Mouse (Mus musculus) midbrain, postnatal 0 days (tissue): Measurements from ENCODE around the gene Rbbp8nl. TPM values are rescaled to one million over a fixed set of nuclear protein-coding genes. Genes with fewer than 3 reads are reported as not detected.
"Not testable (repeated sequence)": the region's sequence is repeated elsewhere in the genome, so short reads cannot be mapped to it uniquely, and the experiment has no call there.

Source experiments
- ATAC-seq: fragments of 200-750 bp; cut with Nextera tagmentation; 2 replicates; pipeline ENCODE4 v1.8.0; 2017; ENCODE audit warnings: moderate number of reproducible peaks, mild to moderate bottlenecking, moderate TSS enrichment, moderate library complexity; ENCODE audit not compliant: low FRiP score
- DNase-seq: peaks from one replicate; pipeline ENCODE4 v3.0.0-alpha.2; 2015; ENCODE audit warnings: low spot score
- H3K27ac ChIP-seq: fragments of 300-500 bp; sonication (generic); 2 replicates; pipeline ENCODE4 v1.5.1; 2014; ENCODE audit warnings: low read depth, mild to moderate bottlenecking, low read length, mixed read lengths
- H3K27me3 ChIP-seq: fragments of 300-500 bp; sonication (generic); 2 replicates; pipeline ENCODE4 v1.6.1; 2014; ENCODE audit warnings: low read length, control low read depth, mixed read lengths; ENCODE audit not compliant: insufficient read depth
- H3K36me3 ChIP-seq: fragments of 300-500 bp; sonication (generic); 2 replicates; pipeline ENCODE4 v1.6.1; 2014; ENCODE audit warnings: low read length, control low read depth, mixed read lengths; ENCODE audit not compliant: insufficient read depth
- H3K4me1 ChIP-seq: fragments of 300-500 bp; sonication (generic); 2 replicates; pipeline ENCODE4 v1.6.1; 2014; ENCODE audit warnings: mild to moderate bottlenecking, control low read depth, antibody characterized with exemption, low read length, mixed read lengths; ENCODE audit not compliant: insufficient read depth
- H3K4me2 ChIP-seq: fragments of 300-500 bp; sonication (generic); 2 replicates; pipeline ENCODE4 v1.6.1; 2014; ENCODE audit warnings: low read depth, mild to moderate bottlenecking, low read length, mixed read lengths; ENCODE audit not compliant: poor library complexity, severe bottlenecking
- H3K4me3 ChIP-seq: fragments of 300-500 bp; sonication (generic); 2 replicates; pipeline ENCODE4 v1.5.1; 2014; ENCODE audit warnings: low read depth, mild to moderate bottlenecking, low read length, moderate library complexity
- H3K9ac ChIP-seq: fragments of 300-500 bp; sonication (generic); replicated peaks from 2 replicates; pipeline ENCODE4 v1.6.1; 2014; ENCODE audit warnings: mild to moderate bottlenecking, low read length, moderate library complexity, mixed read lengths; ENCODE audit not compliant: poor library complexity, severe bottlenecking
- H3K9me3 ChIP-seq: fragments of 300-500 bp; sonication (generic); 2 replicates; pipeline ENCODE4 v1.6.1; 2016; ENCODE audit warnings: low read length, control low read depth
- CTCF ChIP-seq: IDR thresholded peaks from 2 replicates; pipeline ENCODE4 v1.5.1; 2016; ENCODE audit warnings: antibody characterized with exemption, mild to moderate bottlenecking
- WGBS: fragments of 180-500 bp; shearing (Covaris S2); extraction: QIAGEN DNeasy Blood & Tissue Kit; methylation state at CpG from one replicate; pipeline ENCODE4 v1.1.7; 2014; 5-methylcytosine and 5-hydroxymethylcytosine counted together
- polyA plus RNA-seq: library from polyadenylated mRNA; unstranded; fragments of >200 nt; fragmentation: Nextera tagmentation; extraction: Ambion mirVana; gene quantifications from 2 replicates; pipeline ENCODE4 v1.2.1, GENCODE M21; 2015
- total RNA-seq: library from RNA; depleted of rRNA; stranded (reverse); fragments of >200 nt; gene quantifications from 2 replicates; pipeline ENCODE4 v1.2.3, GENCODE M21; 2014

Gene Rbbp8nl
- total and polyA plus RNA-seq, 2 experiments from 2014 or later: not detected

GRCm38 (mm10) chr2:180267955-180268354 is 21.7 kb downstream of the Rbbp8nl start:
- DNase-seq (no peak), ATAC-seq (no peak)
- no peak for TF ChIP-seq CTCF
- peaks cover 13% of the 10 kb centered on the region; the same call in 1 of the 2 replicates for H3K4me1 ChIP-seq
- H3K27me3 ChIP-seq: no peaks in the 10 kb centered on the region
- no peaks in the 10 kb centered on the region for H3K9me3 ChIP-seq
- H3K9ac ChIP-seq: no peak overlapping the region
- no peak overlapping the region for H3K27ac ChIP-seq
- WGBS: 57% methylated on average over 2 of the region's 2 CpGs
- H3K4me3 ChIP-seq: no peak overlapping the region
- peaks cover 42% of the 10 kb centered on the region for H3K36me3 ChIP-seq
- no peak overlapping the region for H3K4me2 ChIP-seq

- WGBS: 92% methylated on average over 10 of the region's 10 CpGs
- Histone ChIP-seq H3K4me3 (no peak overlapping the region), H3K36me3 (peaks cover 52% of the 10 kb centered on the region), H3K4me2 (no peak overlapping the region), H3K4me1 (no peaks in the 10 kb centered on the region), H3K27me3 (no peaks in the 10 kb centered on the region), H3K9ac (no peak overlapping the region), H3K27ac (no peak overlapping the region), H3K9me3 (no peaks in the 10 kb centered on the region)
- no peak for ATAC-seq
- no peak for DNase-seq
- no peak for TF ChIP-seq CTCF
These were observed 26.8 kb downstream of the Rbbp8nl start for GRCm38 (mm10) chr2:180262891-180263290.

- H3K27ac ChIP-seq: no peak overlapping the region
- H3K4me3 ChIP-seq: no peak overlapping the region
- H3K36me3 ChIP-seq: peaks cover 52% of the 10 kb centered on the region
- no peaks in the 10 kb centered on the region for H3K27me3 ChIP-seq
- no peak overlapping the region for H3K4me2 ChIP-seq
- no peaks in the 10 kb centered on the region for H3K9me3 ChIP-seq
- H3K4me1 ChIP-seq: no peaks in the 10 kb centered on the region
- H3K9ac ChIP-seq: no peak overlapping the region
- DNase-seq: no peak
- no peak for ATAC-seq
- 77% methylated on average over 3 of the region's 3 CpGs for WGBS
- TF ChIP-seq CTCF: no peak
These were observed 27.2 kb downstream of the Rbbp8nl start for GRCm38 (mm10) chr2:180262441-180262840.

- no peaks in the 10 kb centered on the region for H3K4me1 ChIP-seq
- no peak for TF ChIP-seq CTCF
- no peak for DNase-seq
- ATAC-seq: no peak
- WGBS: 88% methylated on average over 7 of the region's 7 CpGs
- H3K4me3 ChIP-seq: no peak overlapping the region
- H3K27ac ChIP-seq: no peak overlapping the region
- H3K36me3 ChIP-seq: peaks cover 47% of the 10 kb centered on the region
- no peaks in the 10 kb centered on the region for H3K9me3 ChIP-seq
- H3K9ac ChIP-seq: no peak overlapping the region
- H3K27me3 ChIP-seq: no peaks in the 10 kb centered on the region
- H3K4me2 ChIP-seq: no peak overlapping the region
These were observed 27.8 kb downstream of the Rbbp8nl start for GRCm38 (mm10) chr2:180261901-180262300.

GRCm38 (mm10) chr2:180260610-180261480 is 28.8 kb downstream of the Rbbp8nl start:
- no peak for ATAC-seq
- 0 out of 2 replicates have a peak, but pooled peaks cover 2% of the 10 kb centered on the region for H3K4me1 ChIP-seq
- no peak for TF ChIP-seq CTCF
- H3K27ac ChIP-seq: no peak overlapping the region
- no peak overlapping the region for H3K9ac ChIP-seq
- no peak overlapping the region for H3K4me3 ChIP-seq
- no peak for DNase-seq
- WGBS: 64% methylated on average over 8 of the region's 8 CpGs
- no peaks in the 10 kb centered on the region for H3K9me3 ChIP-seq
- no peaks in the 10 kb centered on the region for H3K27me3 ChIP-seq
- H3K4me2 ChIP-seq: no peak overlapping the region
- peaks cover 40% of the 10 kb centered on the region for H3K36me3 ChIP-seq

- WGBS: 76% methylated on average over 17 of the region's 17 CpGs
- H3K9ac ChIP-seq, H3K4me3 ChIP-seq, H3K4me2 ChIP-seq, H3K27me3 ChIP-seq, H3K27ac ChIP-seq, H3K4me1 ChIP-seq, ATAC-seq, H3K9me3 ChIP-seq, DNase-seq: not testable (repeated sequence)
- H3K36me3 ChIP-seq: peaks cover 38% of the 10 kb centered on the region
These were observed 29.7 kb downstream of the Rbbp8nl start for GRCm38 (mm10) chr2:180259826-180260609.

GRCm38 (mm10) chr2:180258951-180259484 is 30.7 kb downstream of the Rbbp8nl start:
- not testable (repeated sequence) for DNase-seq, H3K9me3 ChIP-seq, H3K4me3 ChIP-seq, H3K27ac ChIP-seq, H3K27me3 ChIP-seq, H3K9ac ChIP-seq, H3K4me2 ChIP-seq, H3K4me1 ChIP-seq, ATAC-seq
- 76% methylated on average over 10 of the region's 10 CpGs for WGBS
- H3K36me3 ChIP-seq: peaks cover 35% of the 10 kb centered on the region
